Mouse (Mus musculus) MEL (cell line): ENCODE results near the gene Tspoap1.

ENCODE experiments used
- CTCF ChIP-seq, 3 experiments: IDR thresholded peaks in 2 of 3; conservative IDR thresholded peaks in 1 of 3; 2 replicates each; pipeline ENCODE4 v1.5.1; 2011 to 2012; ENCODE audit warnings: low read length in 3 of 3, low read depth in 2 of 3, mild to moderate bottlenecking in 2 of 3, improper control_type of control experiment in 1 of 3, inconsistent platforms in 1 of 3, mixed read lengths in 1 of 3, moderate library complexity in 1 of 3; ENCODE audit not compliant: control insufficient read depth in 1 of 3, insufficient read depth in 1 of 3, poor library complexity in 1 of 3, severe bottlenecking in 1 of 3
- E2F4 ChIP-seq: IDR thresholded peaks from 2 replicates; pipeline ENCODE4 v1.6.1; 2011; ENCODE audit warnings: low read depth, low read length, improper control_type of control experiment, borderline replicate concordance
- MAFK ChIP-seq: IDR thresholded peaks from 2 replicates; pipeline ENCODE4 v1.6.1; 2011; ENCODE audit warnings: low read depth, mild to moderate bottlenecking, low read length, improper control_type of control experiment, borderline replicate concordance
- MAZ ChIP-seq: IDR thresholded peaks from 2 replicates; pipeline ENCODE4 v1.6.1; 2012; ENCODE audit warnings: low read depth, mild to moderate bottlenecking, inconsistent platforms, low read length, improper control_type of control experiment
- POLR2A ChIP-seq, 2 experiments: IDR thresholded peaks; 2 replicates each; pipeline ENCODE4 v1.6.1; 2011 to 2012; ENCODE audit warnings: low read length in 2 of 2, mild to moderate bottlenecking in 2 of 2, control low read depth in 1 of 2, improper control_type of control experiment in 1 of 2, low read depth in 1 of 2, moderate library complexity in 1 of 2; ENCODE audit not compliant: control insufficient read depth in 1 of 2, insufficient read depth in 1 of 2, poor library complexity in 1 of 2
- POLR2AphosphoS5 ChIP-seq: IDR thresholded peaks from 2 replicates; pipeline ENCODE4 v1.6.1; 2012; ENCODE audit warnings: low read depth, borderline replicate concordance, mild to moderate bottlenecking, inconsistent platforms, low read length, moderate library complexity, mixed read lengths
- RAD21 ChIP-seq: IDR thresholded peaks from 2 replicates; pipeline ENCODE4 v1.6.1; 2011; ENCODE audit warnings: mild to moderate bottlenecking, low read depth, low read length, improper control_type of control experiment
- TAL1 ChIP-seq: IDR thresholded peaks from 2 replicates; pipeline ENCODE4 v1.6.1; 2012; ENCODE audit warnings: mild to moderate bottlenecking, inconsistent platforms, low read length, moderate library complexity, mixed read lengths
- TCF12 ChIP-seq: IDR thresholded peaks from 2 replicates; pipeline ENCODE4 v1.6.1; 2014; ENCODE audit warnings: low read depth, mild to moderate bottlenecking, inconsistent platforms, low read length, improper control_type of control experiment, moderate library complexity
- UBTF ChIP-seq: IDR thresholded peaks from 2 replicates; pipeline ENCODE4 v1.6.1; 2012; ENCODE audit warnings: low read depth, mild to moderate bottlenecking, inconsistent platforms, low read length, improper control_type of control experiment, moderate library complexity, borderline replicate concordance; ENCODE audit not compliant: insufficient read depth
- USF1 ChIP-seq: IDR thresholded peaks from 2 replicates; pipeline ENCODE4 v1.6.1; 2014; ENCODE audit warnings: low read depth, mild to moderate bottlenecking, inconsistent platforms, low read length, improper control_type of control experiment, moderate library complexity
- ZC3H11A ChIP-seq: IDR thresholded peaks from 2 replicates; pipeline ENCODE4 v1.6.1; 2012; ENCODE audit warnings: low read depth, mild to moderate bottlenecking, inconsistent platforms, low read length, improper control_type of control experiment
- ZKSCAN1 ChIP-seq: IDR thresholded peaks from 2 replicates; pipeline ENCODE4 v1.6.1; 2012; ENCODE audit warnings: low read depth, mild to moderate bottlenecking, inconsistent platforms, low read length, improper control_type of control experiment, moderate library complexity

DNA sequence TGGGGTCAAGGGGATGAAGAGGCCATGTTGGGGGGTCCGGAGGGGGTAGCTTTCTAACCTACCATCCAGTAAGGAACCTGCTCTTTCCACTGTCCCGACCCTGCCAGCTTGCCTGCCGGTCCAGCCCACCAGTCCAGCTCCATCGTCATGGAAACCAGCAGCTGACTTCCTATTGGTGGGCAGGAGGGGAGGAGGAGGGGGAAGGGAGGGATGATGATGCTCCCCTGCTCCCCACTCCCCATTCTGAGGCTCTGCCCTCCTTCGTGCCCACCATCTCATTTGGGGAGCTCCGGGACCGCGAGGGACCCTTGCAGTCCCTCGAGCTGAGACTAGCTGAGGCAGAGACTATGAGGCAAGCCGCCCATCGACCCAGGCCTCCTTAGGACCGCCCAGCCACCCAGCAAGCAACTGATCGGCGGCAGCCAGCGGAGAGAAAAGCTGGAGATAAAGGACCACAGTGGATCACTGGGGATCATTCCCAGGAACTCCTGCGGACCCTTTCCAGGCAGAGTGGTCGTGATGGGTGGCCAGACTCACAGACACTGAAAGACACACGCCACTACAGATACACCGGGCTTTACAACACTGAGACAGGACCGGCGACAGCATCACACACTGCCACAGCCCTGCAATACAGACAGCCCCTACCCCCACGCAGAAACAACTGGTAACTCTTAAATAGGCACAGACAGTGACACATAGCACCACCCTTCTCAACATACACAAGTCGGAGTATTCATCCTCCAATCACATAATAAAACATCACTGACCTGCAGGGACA is at the start of gene Tspoap1:
- TF ChIP-seq CTCF (IDR thresholded peaks at IDR 0.05 in 2 of 3, conservative IDR thresholded peaks at IDR 0.05 in 1 of 3; ENCODE audit: control insufficient read depth in 1 of 3, insufficient read depth in 1 of 3, low read depth in 2 of 3, low read length in 3 of 3, poor library complexity in 1 of 3, severe bottlenecking in 1 of 3) = no peak
- no peak for TF ChIP-seq UBTF
- peak in 1 of 2 experiments; percentile 25; a peak in 3 of 4 replicates for TF ChIP-seq POLR2A (IDR thresholded peaks at IDR 0.05; ENCODE audit: control insufficient read depth in 1 of 2, insufficient read depth in 1 of 2, low read depth in 1 of 2, low read length in 2 of 2, poor library complexity in 1 of 2)
- peak; percentile 99 for TF ChIP-seq POLR2AphosphoS5
- no peak for TF ChIP-seq ZKSCAN1
- TF ChIP-seq TAL1 = no peak
- no peak for TF ChIP-seq MAZ
- TF ChIP-seq MAFK = no peak
- no peak for TF ChIP-seq RAD21
- no peak for TF ChIP-seq TCF12
- TF ChIP-seq E2F4 = no peak
- no peak for TF ChIP-seq ZC3H11A
- no peak for TF ChIP-seq USF1
